Mouse (Mus musculus) heart, postnatal 0 days (tissue): ENCODE results near the gene Guf1. TPM values are rescaled to one million over a fixed set of nuclear protein-coding genes. Genes with fewer than 3 reads are reported as not detected.

Source experiments
- ATAC-seq: fragments of 200-750 bp; cut with Nextera tagmentation; 2 replicates; pipeline ENCODE4 v1.8.0; 2017; ENCODE audit warnings: low read depth, moderate number of reproducible peaks, moderate library complexity; ENCODE audit not compliant: insufficient read depth
- DNase-seq: peaks from one replicate; pipeline ENCODE4 v3.0.0-alpha.2; 2016; ENCODE audit warnings: low spot score
- H3K27ac ChIP-seq: fragments of 300-500 bp; sonication (generic); 2 replicates; pipeline ENCODE4 v1.5.1; 2014; ENCODE audit warnings: low read depth, mild to moderate bottlenecking
- H3K27me3 ChIP-seq: fragments of 300-500 bp; sonication (generic); 2 replicates; pipeline ENCODE4 v1.6.1; 2014; ENCODE audit warnings: low read length, mixed read lengths; ENCODE audit not compliant: control insufficient read depth, insufficient read depth
- H3K36me3 ChIP-seq: fragments of 300-500 bp; sonication (generic); replicated peaks from 2 replicates; pipeline ENCODE4 v1.6.1; 2014; ENCODE audit warnings: low read length, mixed read lengths; ENCODE audit not compliant: control insufficient read depth, insufficient read depth
- H3K4me1 ChIP-seq: fragments of 300-500 bp; sonication (generic); 2 replicates; pipeline ENCODE4 v1.6.1; 2014; ENCODE audit warnings: antibody characterized with exemption; ENCODE audit not compliant: control insufficient read depth, insufficient read depth
- H3K4me2 ChIP-seq: fragments of 300-500 bp; sonication (generic); 2 replicates; pipeline ENCODE4 v1.6.1; 2014; ENCODE audit warnings: low read depth, mild to moderate bottlenecking, low read length, moderate library complexity
- H3K4me3 ChIP-seq: fragments of 300-500 bp; sonication (generic); 2 replicates; pipeline ENCODE4 v1.5.1; 2014; ENCODE audit warnings: low read depth, low read length
- H3K9ac ChIP-seq: fragments of 300-500 bp; sonication (generic); replicated peaks from 2 replicates; pipeline ENCODE4 v1.6.1; 2014; ENCODE audit warnings: low read depth, low read length, mixed read lengths
- H3K9me3 ChIP-seq: fragments of 300-500 bp; sonication (generic); replicated peaks from 2 replicates; pipeline ENCODE4 v1.6.1; 2016; ENCODE audit warnings: low read length; ENCODE audit not compliant: control insufficient read depth
- CTCF ChIP-seq: IDR thresholded peaks from 2 replicates; pipeline ENCODE4 v1.5.1; 2016; ENCODE audit warnings: antibody characterized with exemption, control low read depth, low read depth
- EP300 ChIP-seq: IDR thresholded peaks from 2 replicates; pipeline ENCODE4 v1.6.1; 2016; ENCODE audit warnings: antibody characterized with exemption, low read depth
- WGBS: fragments of 180-500 bp; shearing (Covaris S2); extraction: QIAGEN DNeasy Blood & Tissue Kit; methylation state at CpG from one replicate; pipeline ENCODE4 v1.1.7; 2014; 5-methylcytosine and 5-hydroxymethylcytosine counted together
- polyA plus RNA-seq: library from polyadenylated mRNA; unstranded; fragments of >200 nt; fragmentation: Nextera tagmentation; extraction: Ambion mirVana; gene quantifications from 2 replicates; pipeline ENCODE4 v1.2.1, GENCODE M21; 2015
- total RNA-seq: library from RNA; depleted of rRNA; stranded (reverse); fragments of >200 nt; gene quantifications from 2 replicates; pipeline ENCODE4 v1.2.3, GENCODE M21; 2014; ENCODE audit warnings: low replicate concordance; rRNA removed

Gene Guf1
- total and polyA plus RNA-seq, 2 experiments from 2014 or later: 21.8 to 37.2 TPM

DNA sequence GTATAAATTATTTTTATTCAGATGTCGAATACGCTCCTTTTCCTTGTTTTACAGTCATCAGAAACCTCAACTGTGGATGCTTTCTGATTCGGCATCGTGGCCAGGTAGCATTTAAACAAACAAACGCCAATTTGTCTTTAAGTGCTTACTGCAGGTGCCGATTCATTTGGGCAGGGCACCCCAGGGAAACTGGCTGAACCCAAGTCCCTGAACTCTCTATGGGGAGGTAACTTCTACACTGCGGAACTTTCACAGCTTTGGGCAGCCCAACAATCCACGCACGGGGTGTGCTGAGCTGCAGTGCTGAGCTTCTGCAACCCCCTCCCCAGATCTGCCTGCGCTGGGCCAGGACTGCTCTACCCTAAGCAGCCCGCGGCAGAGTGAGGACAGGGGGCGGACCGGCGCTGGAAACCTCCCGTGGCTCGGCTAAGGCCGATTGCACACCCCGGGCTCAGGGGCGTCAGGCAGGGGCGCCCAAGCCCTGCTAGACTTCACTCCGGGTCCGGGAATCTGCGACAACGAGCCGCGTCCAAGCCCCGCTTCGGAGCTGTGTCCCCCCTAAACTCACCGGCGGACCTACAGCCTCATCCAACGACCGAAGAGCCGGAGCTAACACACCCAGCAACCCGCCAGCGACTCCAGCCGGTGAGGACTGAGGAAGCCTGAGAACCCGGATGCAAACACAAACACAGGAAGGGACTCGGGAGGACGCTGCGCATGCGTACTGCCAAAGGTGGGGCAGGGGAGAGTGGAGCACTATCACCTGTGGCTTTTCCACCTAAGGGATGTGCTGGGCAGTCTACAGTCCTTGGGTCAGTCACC is 35.1 kb downstream of the Guf1 start, which contains the start of gene Gnpda2:
Gene Gnpda2, minus strand, starts transcription at position 701 of the 822 bp plus-strand sequence.
- WGBS: 3% methylated on average over 42 of the region's 42 CpGs
- Histone ChIP-seq H3K27ac (peak within 1 kb of the TSS; percentile 66), H3K9ac (peak within 1 kb of the TSS; percentile 70), H3K4me1 (peaks cover 8% of the 10 kb centered on the region), H3K9me3 (no peaks in the 10 kb centered on the region), H3K36me3 (peaks cover 14% of the 10 kb centered on the region), H3K4me3 (peak within 1 kb of the TSS; percentile 67), H3K4me2 (peak within 1 kb of the TSS; percentile 78), H3K27me3 (no peaks in the 10 kb centered on the region)
- DNase-seq (peak; percentile 91), ATAC-seq (peak; percentile 95)
- TF ChIP-seq EP300: no peak
- peak; percentile 46 for TF ChIP-seq CTCF

DNA sequence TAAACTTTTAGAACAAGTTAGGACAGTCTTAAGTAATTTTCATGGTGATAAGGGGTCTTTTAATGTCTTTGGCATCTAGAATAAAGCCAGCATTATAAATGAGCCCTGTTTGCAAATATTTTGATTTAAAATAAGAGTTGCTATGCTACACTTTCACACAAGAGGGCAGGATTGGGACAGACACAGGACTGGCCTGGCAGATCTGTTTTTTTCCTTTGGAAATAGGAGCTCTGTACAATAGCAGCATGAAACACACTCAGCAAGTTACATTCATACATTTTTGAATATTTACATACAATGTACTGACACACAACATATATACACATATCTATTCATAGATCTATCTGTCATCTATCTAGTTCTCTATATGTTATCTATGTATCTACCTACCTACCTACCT is 44.3 kb downstream of the Guf1 start:
- Histone ChIP-seq H3K27me3 (no peaks in the 10 kb centered on the region), H3K36me3 (no peaks in the 10 kb centered on the region), H3K9ac (no peak overlapping the region), H3K4me2 (no peak overlapping the region), H3K4me1 (no peaks in the 10 kb centered on the region), H3K27ac (no peak overlapping the region), H3K4me3 (no peak overlapping the region), H3K9me3 (no peaks in the 10 kb centered on the region)
- ATAC-seq (no peak), DNase-seq (peak; percentile 26)
- TF ChIP-seq CTCF (peak; percentile 46), EP300 (no peak)

GRCm38 (mm10) chr5:69613209-69613796 is 56.6 kb downstream of the Guf1 start:
- Histone ChIP-seq H3K27me3 (no peaks in the 10 kb centered on the region), H3K4me1 (no peaks in the 10 kb centered on the region), H3K36me3 (no peaks in the 10 kb centered on the region), H3K9ac (no peak overlapping the region), H3K9me3 (no peaks in the 10 kb centered on the region), H3K4me3 (no peak overlapping the region), H3K4me2 (no peak overlapping the region), H3K27ac (no peak overlapping the region)
- no peak for ATAC-seq
- TF ChIP-seq CTCF: peak; percentile 57
- TF ChIP-seq EP300: no peak
- WGBS: 21% methylated on average over 4 of the region's 4 CpGs
- peak; percentile 20 for DNase-seq

DNA sequence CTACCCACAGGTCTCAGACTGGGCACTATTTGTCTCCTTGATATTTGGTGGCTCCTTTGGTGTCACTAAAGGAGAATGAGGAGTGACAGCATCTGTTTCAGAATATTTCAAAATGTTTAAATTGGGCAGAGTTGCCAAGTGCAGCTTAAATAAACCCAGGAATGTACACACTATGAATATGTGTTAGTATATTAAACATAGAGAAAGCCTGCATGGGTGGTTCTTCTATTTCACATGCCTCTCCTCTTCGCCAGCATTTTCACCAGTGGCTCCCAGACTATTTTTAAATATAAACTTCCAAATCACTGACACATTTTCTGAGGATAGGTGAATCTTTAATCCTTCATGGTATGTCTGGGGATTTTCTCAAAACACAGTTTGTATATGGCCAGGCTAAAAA is 64.2 kb downstream of the Guf1 start:
- Histone ChIP-seq H3K9ac (no peak overlapping the region), H3K4me1 (no peaks in the 10 kb centered on the region), H3K27ac (no peak overlapping the region), H3K36me3 (no peaks in the 10 kb centered on the region), H3K9me3 (no peaks in the 10 kb centered on the region), H3K4me3 (no peak overlapping the region), H3K27me3 (no peaks in the 10 kb centered on the region), H3K4me2 (no peak overlapping the region)
- DNase-seq (no peak), ATAC-seq (no peak)
- TF ChIP-seq EP300: no peak
- no peak for TF ChIP-seq CTCF
- WGBS: 74% methylated on average over 1 of the region's 1 CpGs

Other genes with a start within 250 kb of the Guf1 start
- 0.23 and 4.4 TPM in 2 replicates for gene Kctd8, start 215.2 kb upstream of the Guf1 start, total RNA-seq
- gene Kctd8, start 215.2 kb upstream of the Guf1 start, polyA plus RNA-seq: 0.96 and 1.1 TPM in 2 replicates
- gene Yipf7, start 14.3 kb upstream of the Guf1 start, total RNA-seq: 55.3 and 103 TPM in 2 replicates
- gene Yipf7, start 14.3 kb upstream of the Guf1 start, polyA plus RNA-seq: 107 and 118 TPM in 2 replicates
- gene Gnpda2, start 35.4 kb downstream of the Guf1 start, total RNA-seq: 14.9 and 18.9 TPM in 2 replicates
- gene Gnpda2, start 35.4 kb downstream of the Guf1 start, polyA plus RNA-seq: 46.4 and 51.2 TPM in 2 replicates